Mouse (Mus musculus): ENCODE results near the gene Tnik.
A peak's percentile ranks its signal among the peaks of the same experiment; 100 is the strongest.

The Tnik gene

DNA sequence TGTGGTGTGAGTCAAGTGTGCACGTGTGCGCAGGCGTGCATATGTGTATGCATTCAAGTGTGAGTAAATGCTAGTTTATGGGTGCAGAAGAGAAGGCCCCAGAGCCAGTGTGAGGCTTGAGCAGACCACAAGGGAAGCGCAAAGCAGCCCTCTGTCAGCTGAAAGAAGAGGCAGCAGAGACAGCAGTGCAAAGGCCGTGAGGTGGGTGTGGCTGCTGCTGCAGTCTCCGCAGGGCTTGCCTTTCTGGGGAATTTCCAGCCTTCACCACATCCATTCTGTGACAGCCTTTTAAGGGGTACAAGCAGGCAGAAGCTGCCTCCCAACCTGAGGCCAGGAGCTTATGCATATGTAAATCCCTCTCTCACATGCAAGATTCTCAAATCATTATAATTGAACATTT lies 139.2 kb downstream of the Tnik start:
- no peak for DNase-seq (ENCODE audit: low spot score in 2 of 2)

DNA sequence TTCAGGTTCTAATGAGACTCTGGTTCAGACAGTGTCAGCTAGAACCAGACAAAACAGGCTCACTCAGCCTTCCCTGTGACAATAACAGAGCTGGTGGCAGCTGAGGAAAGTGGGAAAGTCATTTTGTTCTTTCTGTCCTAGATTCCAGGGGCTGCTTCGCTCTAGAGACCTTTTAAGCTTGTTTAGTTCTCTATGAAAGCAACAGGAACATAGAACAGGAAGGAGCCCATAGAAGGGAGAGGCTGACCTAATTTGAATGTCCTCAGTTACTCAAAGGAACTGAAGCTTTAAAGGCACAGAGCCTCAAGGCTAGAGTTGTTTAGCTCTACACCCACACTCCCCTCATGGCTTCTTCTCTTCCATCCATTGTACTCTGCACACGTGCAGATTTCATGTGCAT lies 142.4 kb downstream of the Tnik start:
- peak in 1 of 2 experiments; percentile 38 for DNase-seq (ENCODE audit: low spot score in 2 of 2)

DNA sequence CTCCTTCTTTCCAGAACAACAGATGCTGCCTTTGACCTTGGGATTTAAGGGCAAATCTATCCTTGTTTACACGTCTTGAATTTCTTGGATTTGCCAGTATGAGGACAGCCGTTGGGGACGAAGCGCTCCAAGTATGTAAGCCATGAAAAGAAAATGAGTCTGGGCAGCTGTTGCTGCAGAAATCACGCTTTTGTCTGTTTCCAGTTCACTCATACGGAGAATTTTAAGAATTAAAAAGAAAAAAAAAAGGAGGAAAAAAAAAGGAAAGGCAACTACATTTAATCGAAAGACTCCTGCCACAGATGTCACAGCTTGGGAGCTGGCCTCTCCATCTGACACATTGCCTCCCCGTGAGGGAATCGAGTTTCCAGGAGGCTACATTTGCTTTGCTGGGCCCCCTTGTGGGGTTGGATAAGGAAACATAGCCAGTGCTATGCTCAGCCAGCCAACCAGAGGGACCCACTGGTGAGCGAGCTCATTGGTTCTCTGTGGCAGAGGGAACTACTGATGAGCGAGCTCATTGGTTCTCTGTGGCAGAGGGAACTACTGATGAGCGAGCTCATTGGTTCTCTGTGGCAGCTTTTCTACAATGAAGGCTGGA lies 145.9 kb downstream of the Tnik start:
- peak; percentile 38 to 73 for DNase-seq (ENCODE audit: low spot score in 2 of 2)

- DNase-seq (ENCODE audit: low spot score in 2 of 2) = no peak
Measured at GRCm38 (mm10) chr3:28410269-28410668, 147.3 kb downstream of the Tnik start.

- no peak for DNase-seq (ENCODE audit: low spot score in 2 of 2)
Measured at GRCm38 (mm10) chr3:28415986-28416385, 153.0 kb downstream of the Tnik start.

GRCm38 (mm10) chr3:28417091-28417715 lies 154.2 kb downstream of the Tnik start:
- DNase-seq (ENCODE audit: low spot score in 2 of 2) = no peak

DNA sequence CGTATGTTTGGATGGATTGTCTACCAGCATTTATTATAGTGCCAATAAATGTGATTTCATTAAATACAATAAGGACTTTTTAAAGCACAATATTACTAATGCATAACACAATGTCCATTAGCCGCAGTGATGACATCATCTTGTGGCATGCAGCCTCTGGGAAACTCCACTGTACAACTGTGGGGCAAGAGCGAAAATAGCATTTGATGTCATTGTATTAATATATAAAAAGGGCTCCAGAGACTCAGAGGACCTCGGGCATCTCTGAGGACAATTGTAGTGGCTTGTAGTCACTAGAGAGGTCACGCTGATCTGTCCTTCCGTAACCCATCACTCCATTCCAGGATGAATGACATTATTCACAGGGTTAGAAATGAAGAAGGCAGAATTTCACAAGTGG lies 157.2 kb downstream of the Tnik start:
- DNase-seq (ENCODE audit: low spot score in 2 of 2) = no peak

DNA sequence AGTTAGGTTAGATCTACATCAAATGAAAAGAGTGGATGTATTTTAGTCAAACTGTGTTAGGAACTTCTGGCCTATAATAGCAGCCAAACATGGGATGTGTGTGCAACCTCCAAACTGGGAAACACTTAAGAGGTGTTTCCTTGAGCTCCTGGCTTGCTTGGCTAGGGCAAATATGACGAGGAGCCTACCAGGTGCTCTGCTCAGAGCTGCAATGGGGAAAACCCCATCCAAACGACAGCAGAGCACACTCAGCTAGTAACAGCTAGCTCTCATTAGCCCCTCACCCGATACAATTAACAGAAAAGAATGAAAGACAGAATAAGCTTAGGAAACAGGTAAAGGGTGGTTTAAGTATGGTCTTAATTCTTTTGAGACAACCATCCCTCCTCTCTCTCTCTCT lies 157.7 kb downstream of the Tnik start:
- no peak for DNase-seq (ENCODE audit: low spot score in 2 of 2)

DNA sequence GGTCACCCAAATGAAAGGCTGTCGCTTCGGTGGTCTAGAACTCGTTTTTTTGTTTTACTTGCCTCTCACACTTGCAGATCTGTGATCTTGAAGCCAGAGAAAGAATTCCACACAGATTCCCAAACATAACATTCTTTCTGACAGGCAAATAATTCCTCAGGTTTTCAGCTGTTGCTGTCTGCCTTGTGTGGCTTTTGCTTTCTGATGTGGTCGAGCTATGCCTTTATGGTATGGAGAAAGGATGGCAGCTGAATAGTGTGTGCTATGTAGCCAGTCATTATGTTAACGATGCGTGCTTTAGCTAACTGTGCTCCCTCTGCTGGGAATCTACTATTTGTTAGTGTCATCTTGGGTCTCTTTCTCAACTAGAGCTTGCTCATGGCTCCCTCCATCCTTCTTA lies 158.8 kb downstream of the Tnik start:
- DNase-seq (ENCODE audit: low spot score in 2 of 2) = no peak

DNA sequence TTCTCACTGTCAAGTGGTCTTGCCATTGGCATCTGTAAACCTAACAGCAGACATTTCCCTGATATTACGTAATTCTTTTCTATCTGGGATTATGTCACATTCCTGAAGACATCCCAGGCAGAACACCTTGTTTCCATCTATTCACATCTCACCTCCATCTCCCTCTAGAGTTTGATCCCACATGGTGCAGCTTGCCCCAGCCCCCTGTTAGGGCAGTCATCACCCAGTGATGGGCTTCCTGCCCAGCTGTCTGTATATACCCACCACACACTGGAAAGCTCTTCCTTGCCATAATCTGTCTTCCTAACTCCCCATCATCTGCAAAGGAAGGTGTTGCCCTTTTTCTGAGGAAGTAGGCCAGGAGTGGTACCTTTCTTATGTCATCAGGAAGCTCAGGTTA lies 159.2 kb downstream of the Tnik start:
- DNase-seq (ENCODE audit: low spot score in 2 of 2) = no peak

- DNase-seq (ENCODE audit: low spot score in 2 of 2) = no peak
Measured at GRCm38 (mm10) chr3:28425911-28426310, 162.9 kb downstream of the Tnik start.

DNA sequence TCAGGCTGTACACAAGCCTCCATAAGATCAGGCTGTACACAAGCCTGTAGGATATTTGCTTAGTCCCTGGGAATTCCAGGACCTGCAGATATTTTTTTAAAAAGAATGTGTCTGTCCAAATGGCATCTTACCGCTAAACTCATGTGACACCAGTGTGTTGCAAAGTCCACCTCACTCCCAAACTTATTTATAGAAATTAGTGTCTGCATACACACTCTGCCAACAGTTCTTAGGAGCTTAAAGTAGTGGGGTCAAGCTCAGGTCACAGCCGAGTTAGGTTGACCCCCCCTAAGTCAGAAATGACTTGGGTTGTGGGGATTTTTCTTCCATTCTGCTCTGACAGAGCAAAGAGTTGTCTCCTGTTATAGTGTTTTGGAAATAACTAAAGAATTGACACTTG lies 168.4 kb downstream of the Tnik start:
- no peak for DNase-seq (ENCODE audit: low spot score in 2 of 2)

DNA sequence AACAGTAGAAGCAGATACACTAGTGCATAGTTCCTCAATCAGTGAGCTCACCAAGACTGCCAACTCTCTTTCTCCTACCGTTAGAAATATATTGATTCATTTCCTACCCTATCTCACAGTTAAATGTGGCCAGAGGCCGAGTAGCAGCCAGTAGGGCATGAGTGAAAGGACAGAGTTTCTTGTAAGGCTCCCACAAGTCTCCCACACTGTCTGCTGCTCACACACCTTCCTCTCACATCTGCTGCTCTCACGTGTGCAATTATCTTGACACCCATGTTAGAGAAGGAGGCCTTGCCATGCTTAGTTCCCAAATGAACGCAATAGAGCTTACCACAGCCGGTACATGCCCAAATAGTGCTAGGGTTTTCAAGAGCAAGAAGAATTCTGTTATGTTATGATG lies 169.3 kb downstream of the Tnik start:
- DNase-seq (ENCODE audit: low spot score in 2 of 2) = no peak

- no peak for DNase-seq (ENCODE audit: low spot score in 2 of 2)
Measured at GRCm38 (mm10) chr3:28435478-28435877, 172.5 kb downstream of the Tnik start.

- no peak for DNase-seq (ENCODE audit: low spot score in 2 of 2)
Measured at GRCm38 (mm10) chr3:28437429-28437828, 174.4 kb downstream of the Tnik start.

- DNase-seq (ENCODE audit: low spot score in 2 of 2) = peak in 1 of 2 experiments; percentile 47
Measured at GRCm38 (mm10) chr3:28441545-28441944, 178.5 kb downstream of the Tnik start.

DNA sequence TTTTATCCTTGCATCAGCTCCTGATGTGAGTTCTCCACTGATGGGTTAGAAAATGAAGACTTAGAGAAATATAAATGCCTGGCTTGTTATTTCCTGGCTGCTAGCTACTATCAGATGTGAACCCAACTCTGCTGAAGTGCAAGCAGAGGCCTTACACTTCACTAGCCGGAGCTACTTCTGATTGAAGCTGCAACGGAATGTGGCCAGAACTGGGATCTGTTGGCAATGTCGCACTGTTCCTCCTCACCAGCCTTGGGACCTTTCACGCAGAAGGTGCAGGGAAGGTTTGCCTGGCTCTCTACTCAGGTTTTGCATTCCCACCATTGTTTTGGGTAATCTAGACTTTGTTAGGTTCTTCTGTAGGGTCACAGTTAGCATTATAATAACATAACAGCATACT lies 179.1 kb downstream of the Tnik start:
- no peak for DNase-seq (ENCODE audit: low spot score in 2 of 2)

DNA sequence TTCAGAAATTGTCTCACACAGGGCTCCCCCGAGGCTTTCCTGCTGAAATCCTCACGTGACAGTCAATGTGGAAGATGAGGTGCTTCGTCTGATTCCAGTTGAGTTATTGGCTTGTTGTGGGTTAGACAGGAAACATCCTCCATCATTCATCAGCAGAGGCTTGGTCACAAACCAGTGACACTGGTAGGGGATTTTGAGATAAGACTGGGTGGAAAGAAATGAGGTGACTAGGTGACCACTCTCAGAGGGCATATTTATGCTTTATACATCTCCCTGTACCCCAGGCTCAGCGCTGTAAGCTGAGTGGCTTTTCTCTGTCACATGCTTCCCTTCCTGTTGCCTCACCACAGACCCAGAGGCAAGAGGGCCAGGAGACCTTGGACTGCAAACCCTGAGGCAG lies 184.9 kb downstream of the Tnik start:
- no peak for DNase-seq (ENCODE audit: low spot score in 2 of 2)

GRCm38 (mm10) chr3:28453458-28453857 lies 190.4 kb downstream of the Tnik start:
- DNase-seq (ENCODE audit: low spot score in 2 of 2) = no peak

- DNase-seq (ENCODE audit: low spot score in 2 of 2) = no peak
Measured at GRCm38 (mm10) chr3:28456842-28457241, 193.8 kb downstream of the Tnik start.

DNA sequence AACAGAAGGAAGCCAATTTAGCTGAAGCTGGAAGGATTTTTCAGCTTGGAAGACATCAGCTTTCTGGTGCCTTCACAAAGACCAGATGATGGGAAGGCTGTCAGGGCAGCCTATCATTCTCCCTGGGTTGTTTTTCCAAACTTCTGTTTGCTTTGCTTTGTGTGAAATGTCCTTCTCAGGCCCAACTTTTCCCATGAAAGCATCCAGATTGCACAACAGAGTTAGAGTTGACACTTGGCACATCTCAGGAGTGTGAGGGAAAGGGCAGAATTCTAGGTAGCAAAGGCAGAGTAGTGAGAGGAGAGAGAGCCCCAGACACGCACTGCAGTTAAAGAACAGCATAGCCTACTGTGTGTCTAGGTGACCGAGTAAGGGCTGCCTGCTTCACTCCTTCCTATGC lies 194.5 kb downstream of the Tnik start:
- DNase-seq (ENCODE audit: low spot score in 2 of 2) = no peak

GRCm38 (mm10) chr3:28466688-28467087 lies 203.7 kb downstream of the Tnik start:
- no peak for DNase-seq (ENCODE audit: low spot score in 2 of 2)

DNA sequence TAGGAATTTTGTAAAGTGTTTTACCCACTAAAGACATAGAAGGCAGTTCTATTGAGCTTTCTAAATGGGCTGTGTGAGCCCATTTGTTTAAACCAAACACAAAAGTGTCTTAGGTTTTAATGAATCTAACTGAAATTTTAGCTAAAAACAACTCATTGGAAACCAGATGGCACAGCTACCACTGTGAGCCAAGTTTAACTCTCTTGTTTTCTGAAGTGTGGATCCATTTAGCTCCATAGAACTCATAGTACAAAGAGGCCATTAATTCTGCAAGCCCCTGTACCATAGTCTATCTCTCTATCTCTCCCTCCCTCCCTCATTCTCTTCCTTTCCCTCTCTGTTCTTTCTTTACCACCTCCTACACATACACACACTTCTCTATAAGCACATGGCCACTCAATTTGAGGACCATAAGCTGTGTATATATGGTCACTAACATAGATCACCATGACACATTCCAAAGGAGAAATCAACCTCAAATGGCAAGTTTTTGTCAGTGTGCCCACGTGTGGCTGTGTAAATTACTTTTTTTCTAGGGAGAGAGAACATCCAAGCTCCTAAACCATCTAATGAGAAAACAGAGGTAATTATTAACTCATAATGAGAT lies 204.2 kb downstream of the Tnik start:
- DNase-seq (ENCODE audit: low spot score in 2 of 2) = peak in 1 of 2 experiments; percentile 36

Data from left cerebral cortex, adult 9 months (tissue).